Mouse (Mus musculus) retina, postnatal 7 days (tissue): ENCODE measurements around the gene Gosr1.
"Not testable (repeated sequence)": the region's sequence is repeated elsewhere in the genome, so short reads cannot be mapped to it uniquely, and the experiment has no call there.

Experiments
- DNase-seq: peaks from one replicate; pipeline ENCODE4 v3.0.0-alpha.2; 2012; ENCODE audit warnings: low read depth, low spot score

Gene Gosr1

DNA sequence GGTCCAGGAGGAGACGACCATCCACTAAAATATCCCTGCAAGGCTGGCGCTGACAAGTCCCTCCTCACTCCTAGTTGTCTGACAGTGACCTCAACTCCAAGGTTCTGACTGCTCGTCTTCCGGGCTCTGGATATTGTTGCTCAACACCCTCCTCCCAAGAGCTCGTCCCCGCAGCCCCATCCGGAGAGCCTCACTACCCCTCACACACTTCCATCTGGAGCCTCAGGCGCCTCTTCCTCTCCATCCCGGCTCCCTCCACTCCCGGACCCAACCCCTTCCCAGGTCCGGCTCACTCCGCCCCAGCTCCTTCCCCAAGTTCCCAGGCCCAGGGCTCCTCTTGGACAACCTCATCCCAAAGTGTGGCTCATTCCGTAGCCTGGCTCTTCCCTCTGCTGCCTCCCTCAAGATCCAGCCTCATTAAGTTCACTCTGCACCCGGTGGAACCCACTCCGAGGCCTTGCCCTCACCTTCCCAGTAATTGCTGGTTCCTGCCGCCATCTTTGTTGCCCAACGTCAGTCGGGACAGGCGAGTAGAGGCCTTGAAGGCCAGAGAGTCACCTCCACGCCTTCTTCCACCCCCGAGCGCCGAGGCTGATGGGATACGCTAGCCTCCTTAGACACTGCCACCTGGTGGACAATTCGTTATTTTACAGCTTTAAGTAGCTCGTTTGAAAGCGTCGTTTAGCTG lies at the start of gene Gosr1:
TSS of gene Gosr1 (minus strand) at position 527 of the 688 bp plus-strand sequence.
- DNase-seq = peak; percentile 96

DNA sequence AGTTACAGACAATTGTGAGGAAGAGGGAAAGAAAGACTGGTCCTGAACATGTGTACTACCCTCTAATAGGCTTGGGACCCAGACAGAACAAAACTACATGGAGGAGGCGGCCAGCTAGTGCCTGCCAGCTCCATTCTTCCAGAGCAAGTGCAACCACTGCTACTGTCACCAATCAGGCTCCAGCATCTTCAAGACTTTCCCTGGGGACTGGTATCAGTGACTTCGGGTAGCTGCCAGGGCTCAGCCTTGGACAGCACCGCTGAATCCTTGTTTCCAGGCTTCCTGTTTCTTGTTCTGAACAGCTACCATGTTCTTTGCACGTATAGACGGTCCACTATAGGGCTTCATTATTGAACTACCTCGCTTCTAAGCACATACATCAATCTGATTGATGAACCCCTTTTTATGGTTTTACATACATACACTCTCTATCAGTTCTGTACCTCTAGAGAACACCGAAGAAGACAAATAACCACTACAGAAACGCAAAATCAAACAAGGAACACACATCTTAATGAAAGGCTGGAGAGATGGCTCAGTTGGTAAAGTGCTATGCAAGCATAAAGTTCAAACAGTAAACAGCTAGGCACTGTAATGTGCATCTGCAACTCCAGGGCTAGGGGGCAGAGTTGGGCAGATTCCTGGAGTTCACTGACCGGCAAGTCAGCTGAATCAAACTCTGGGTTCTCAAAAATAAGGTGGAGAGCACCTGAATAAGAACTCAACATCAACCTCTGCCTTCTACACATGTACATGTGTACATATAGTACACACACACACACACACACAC lies 47.5 kb upstream of the Gosr1 start:
- DNase-seq = no peak

DNA sequence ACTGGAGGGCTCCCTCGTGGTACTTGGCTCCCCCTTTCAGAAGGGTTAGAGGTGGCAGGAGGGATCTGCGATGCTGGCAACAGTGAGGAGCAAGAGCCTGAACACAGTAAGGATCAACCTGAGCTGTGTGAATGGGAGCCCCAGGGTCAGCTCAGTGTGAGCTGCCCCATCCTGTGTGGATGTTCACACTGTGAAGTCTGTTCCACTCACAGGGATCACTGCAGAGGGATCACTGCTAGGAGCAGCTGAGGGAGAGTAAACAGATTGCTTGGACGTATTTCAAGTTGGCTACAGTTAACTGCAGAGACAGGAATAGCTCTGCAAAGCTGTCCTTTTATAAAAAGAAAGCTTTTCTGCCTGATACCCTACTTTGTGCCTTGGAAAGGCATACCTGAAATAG lies 46.1 kb upstream of the Gosr1 start:
- DNase-seq = no peak

DNA sequence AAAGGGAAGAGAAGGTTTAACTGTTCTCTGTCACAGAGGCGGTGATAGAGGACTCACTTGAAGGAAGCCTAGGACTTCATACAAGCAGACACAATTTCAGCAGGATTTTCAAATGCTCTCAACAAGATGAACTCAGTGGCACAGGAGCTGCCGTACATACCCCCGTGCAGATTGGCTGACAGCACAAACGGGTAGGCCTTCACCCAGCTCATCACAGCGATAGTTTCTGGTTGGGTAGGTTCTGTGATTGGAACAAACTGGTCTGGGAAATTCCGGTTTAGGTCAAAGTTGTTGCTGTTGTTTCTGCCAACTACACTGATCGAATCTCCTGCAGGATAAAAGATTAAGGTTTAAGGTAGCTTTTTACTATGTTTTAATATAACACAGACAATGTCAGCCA lies 45.2 kb upstream of the Gosr1 start:
- DNase-seq = no peak

DNA sequence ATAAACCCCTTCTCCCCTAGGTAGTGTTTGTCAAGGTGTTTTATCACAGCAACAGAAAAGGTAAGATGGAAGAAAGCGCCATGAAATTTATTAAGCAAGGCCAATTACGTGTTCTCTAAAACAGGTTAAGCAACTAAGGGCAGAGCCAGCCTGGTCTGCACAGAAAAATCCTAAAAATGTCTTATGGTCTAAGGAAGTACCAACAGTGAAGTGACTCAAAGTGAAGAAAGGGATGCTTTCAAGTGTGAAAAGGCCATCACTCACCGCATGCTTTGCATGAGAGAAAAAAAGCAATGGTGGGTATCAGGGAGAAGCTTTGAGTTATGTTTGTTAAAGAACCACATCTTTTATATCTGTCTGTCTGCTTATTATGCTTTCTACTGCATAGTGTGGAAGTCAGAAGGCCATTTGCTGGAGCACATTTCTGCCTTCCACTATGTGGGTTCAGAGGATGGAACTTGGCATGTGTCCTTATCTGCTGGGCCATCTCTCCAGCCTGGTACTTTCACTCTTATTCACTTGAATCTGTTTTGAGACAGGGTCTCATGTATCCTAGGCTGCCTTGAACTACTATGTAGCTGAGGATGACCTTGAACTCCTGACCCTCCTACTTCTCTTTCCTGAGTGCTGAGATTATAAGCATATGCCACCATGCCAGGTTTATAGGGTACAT lies 43.8 kb upstream of the Gosr1 start:
- no peak for DNase-seq

DNA sequence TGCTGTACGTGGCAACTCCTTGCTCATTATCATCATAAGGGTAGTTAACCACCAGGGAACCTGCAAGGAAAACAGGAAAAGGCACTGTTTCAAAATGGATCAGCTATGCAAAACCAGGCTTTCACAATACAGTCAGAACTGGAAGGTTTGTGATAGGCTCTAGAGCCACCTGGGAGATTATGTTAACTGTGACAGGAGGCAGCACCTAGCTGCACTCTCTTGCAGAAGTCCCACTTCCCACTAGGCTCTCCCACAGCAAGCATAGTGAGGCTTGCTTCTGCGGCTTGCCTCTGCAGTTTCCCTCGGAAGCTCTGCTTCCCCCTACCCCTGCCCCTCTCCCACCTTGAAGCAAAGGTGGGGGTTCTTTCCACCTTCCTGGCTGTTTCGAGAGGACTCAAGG lies 42.6 kb upstream of the Gosr1 start:
- DNase-seq = no peak

DNA sequence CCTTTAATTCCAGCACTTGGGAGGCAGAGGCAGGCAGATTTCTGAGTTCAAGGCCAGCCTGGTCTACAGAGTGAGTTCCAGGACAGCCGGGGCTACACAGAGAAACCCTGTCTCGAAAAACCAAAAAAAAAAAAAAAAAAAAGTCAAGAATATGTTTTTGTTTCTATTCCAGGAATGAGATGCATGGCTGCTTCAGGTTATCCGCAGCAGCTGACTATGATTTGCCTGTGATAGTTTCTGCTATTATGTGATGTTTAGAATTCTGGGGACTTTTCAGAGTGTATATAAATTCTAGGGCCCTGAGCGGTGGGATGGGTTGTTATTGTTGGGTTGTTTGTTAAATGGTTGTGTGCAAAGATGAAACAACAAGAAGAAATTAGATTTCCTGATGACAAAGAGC lies 41.7 kb upstream of the Gosr1 start:
- not testable (repeated sequence) for DNase-seq

DNA sequence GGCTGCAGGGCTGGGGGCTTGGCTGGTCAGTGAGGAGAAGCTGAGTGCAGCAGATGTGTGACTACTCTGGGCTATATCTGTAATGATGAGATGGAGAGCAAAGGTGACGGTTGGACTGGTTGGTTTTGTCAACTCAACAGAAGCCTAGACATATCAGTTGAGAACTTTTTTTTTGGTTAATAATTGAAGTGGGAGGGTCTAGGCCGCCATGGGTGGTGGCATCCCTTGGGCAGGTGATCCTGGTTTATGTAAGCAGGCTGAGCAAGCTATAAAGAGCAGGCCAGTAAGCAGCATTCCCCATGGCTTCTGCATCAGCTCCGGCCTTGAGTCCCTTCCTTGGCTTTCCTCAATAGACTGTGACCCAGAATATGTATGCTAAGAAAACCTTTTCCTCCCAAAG lies 39.9 kb upstream of the Gosr1 start:
- DNase-seq = no peak

DNA sequence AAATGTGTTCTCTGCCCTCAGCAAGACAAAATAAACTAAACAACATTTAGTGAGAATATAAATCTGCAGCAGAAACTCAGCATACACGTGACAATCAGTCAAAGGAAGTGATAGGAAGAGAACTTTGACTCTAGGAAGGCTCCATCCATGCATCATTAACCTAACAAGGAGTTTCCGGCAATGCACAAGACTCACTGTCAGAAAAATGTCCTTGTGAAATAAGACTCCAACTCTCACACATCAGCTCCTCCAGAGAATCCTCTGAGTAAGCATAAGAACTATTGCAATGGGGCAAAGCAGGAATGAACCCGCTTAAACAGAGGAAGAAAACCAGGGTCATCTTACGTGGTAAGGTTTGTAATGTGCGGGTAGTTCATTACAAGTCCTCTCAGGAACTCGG lies 33.9 kb upstream of the Gosr1 start:
- DNase-seq = no peak

DNA sequence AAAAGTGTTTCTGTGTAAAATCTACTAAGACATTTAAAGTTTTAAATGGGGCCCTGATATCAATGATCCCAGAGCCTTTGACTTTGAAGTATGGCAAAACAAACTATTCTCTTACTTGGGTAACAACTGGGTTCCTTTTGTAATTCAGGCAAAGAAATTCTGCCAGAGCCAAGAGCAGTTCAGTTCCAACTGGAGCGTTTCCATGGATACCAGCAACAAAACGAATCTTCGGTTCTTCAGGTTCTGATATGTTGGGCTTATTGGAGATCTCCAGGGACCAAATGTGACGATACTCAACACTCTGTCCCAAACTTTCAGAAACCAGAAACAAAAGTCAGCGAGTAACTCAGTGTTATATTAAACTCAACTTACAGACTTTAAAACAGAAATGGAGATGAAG lies 31.9 kb upstream of the Gosr1 start:
- no peak for DNase-seq

DNA sequence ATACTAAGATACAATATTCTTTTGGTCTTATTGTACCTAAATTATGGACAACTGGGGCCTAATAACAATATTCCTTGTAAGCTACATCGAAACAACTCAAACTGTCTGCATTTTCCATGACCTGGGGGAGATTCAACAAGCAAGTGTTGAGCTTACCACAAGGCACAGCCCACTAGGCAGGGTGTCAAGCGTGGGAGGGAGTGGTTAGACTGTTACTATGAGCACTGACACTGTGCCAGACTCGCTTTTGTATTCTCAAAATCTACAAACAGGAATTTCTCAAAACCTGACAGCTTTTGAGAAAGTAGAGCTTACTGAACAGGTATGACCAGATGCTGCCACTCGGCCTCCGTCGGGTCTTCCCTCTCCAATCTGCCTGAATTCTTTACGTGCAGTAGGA lies 28.0 kb upstream of the Gosr1 start:
- DNase-seq = no peak

DNA sequence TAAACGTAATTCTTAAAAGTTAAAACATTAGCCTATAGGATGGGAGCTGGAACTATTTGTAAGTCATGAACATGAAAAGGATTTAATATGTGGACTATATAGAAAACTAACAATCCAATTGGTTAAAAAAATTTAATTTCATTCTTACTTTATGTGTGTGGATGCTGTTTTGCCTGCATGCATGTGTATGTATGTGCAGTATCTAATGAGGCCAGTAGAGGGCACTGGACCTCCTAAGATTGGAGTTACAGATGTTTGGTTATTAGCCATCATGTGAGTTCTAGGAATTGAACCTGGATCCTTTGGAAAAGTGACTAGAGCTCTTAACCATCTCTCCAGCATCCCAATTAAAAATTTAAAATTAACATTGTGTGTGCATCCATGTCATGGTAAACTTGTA lies 25.9 kb upstream of the Gosr1 start:
- peak; percentile 46 for DNase-seq

DNA sequence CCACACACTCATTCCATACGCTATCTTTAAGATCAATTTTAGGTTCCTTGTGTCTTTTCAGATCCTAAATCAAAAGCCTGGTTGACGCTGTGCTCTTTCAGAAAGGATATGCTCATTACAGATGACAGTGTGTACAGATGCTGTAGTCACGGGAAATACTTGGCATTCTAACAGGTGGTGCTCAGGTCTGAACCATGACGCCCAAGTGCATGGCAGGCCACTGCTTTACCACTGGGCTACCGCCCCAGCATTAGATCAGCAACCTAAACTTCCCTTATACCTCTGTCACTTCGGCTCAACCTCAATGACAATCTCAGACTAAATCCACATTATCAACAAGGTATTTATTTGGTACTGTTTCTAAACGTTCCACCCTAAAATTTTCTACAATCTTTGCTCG lies 12.2 kb upstream of the Gosr1 start:
- no peak for DNase-seq

DNA sequence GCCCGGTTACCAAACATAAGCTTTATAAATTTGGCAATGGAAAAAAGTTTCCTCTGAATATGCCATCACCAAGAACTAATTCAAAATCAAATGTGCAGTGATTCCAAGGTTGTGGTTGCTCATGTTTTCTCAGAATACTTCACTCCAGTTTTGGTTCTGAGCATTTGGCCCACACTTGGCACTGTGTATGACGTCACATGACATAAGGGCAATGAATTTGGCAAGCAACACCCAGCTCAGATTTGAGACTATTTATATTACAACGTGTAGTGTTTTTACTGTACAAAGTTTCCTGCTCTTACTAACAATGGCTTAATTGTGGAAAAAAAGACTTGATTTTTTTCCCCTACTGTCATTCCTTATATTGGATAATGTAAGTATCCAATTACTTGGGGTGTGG lies 10.4 kb upstream of the Gosr1 start:
- DNase-seq = no peak

DNA sequence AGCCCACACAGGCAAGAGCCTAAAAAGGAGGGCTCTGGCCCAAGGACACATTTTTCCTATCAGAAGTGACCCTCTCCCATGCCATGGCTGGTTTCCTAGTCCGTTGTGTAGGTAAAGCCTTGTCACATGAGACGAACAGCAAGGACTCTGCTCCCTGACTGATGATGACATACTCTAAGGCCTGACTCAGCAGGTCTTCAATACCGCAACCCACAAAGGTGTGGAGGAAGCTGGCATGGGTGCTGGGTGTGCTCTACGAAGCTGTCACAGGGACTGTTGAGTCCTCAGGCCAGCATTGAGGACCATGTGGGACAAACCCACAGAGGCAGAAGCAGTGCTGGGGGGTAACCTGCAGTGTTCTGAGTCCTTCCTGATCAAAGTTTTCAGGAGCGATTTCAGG lies 7.2 kb upstream of the Gosr1 start:
- DNase-seq = no peak

DNA sequence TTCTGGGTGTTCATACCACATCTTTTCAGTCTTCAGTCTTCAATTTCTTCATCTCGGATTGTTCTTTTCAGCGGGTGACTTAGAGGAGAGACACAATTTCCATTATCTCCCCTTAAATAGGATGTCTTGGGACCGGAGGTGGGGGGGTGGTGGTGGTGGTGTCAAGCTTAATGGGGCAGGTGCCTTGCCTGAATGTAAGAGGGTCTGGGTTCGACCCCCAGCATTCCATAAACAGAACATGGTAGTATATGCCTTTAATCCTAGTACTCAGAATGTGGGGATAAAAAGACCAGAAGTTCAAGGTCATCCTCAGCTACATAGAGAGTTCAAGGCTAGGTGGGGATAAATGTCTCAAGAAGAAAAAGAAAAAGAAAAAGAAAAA lies 353 bp upstream of the Gosr1 start:
- no peak for DNase-seq

DNA sequence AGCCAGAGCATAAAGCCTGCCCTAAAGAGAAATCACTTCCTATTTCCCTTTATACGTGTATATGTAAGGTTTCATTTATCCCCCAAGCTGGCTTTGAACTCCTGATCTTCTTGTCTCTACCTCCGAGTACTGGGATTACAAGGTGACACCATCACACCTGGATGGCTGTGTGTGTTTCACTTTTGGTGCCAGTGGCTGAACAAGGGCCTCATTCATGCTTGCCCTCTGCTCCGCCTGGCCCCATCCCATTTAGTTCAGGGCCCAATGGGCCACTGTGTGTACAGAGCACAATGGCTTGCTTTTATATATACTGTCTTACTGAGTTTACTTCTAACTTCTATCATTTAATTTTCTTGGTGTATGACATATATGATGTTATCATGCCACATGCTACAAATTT lies 11.1 kb downstream of the Gosr1 start:
- DNase-seq = no peak

DNA sequence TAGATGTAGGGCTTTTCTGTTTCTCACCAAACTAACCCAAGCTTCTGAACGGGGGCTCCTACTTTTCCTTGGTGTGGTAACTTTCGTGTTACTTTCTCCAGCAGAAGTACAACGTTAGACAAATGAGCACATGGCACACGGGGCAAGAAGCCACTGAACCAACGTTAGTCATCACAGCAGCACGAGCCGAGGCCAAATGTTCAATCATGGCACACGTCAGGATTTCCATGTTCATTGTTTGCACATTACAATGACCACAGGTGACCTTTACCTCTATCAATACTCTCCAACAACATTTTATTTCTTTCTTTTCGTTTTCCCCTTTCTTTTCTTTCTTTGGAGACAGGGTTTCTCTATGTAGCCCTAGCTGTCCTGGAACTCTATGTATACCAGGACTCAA lies 14.6 kb downstream of the Gosr1 start:
- DNase-seq = no peak

DNA sequence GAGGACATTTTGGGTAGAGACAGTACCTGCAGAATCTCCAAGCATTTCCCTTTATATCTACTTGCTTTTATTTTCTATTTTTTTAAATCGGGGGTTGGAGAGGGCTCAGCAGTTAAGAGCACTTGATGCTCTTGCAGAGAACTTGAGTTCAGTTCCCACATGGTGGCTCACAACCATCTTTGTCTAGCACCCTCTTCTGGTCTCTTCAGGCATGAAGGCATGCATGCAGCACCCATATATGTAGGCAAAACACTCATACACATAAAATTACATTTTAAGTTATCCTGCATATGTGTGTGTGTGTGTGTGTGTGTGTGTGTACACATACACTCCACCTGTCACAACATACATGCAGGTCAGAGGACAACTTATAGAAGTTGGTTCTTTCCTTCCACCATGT lies 17.5 kb downstream of the Gosr1 start:
- no peak for DNase-seq

DNA sequence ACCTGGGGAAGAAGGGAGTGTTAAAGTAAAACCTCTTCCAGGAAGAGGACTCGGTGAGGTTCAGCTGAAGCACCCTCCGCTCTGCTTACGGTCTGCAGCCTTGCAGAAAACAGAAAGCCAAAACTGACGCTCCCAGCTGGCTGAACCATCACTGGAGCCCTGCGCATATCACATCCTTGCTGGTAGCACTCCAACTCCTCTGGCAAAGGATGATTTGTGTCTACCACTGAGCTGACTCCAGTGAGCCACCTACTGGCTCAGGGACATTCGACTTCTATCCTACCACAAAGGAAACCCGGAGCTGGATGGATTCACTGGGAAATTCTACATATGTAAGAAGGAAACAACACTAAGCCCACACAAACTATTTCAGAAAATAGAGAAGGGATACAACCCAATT lies 18.8 kb downstream of the Gosr1 start:
- no peak for DNase-seq

DNA sequence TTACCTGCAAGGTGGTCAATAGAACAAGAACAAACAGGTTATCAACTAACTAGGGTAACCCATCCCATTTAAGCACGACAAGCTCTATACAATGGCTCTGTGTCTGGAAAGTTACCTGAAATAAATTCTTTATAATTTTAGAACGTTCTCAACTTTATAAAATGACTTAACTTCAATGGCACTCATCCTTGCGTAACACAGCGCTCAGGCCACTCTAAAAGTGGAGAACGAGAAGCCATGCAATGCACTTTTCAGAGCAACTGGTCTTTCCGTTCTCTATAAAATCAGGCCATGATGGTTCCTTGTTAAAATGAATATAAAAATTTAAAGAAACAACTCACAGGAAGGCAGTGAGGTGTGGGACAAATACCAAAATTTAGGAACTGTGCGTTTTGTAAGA lies 20.9 kb downstream of the Gosr1 start:
- DNase-seq = no peak

DNA sequence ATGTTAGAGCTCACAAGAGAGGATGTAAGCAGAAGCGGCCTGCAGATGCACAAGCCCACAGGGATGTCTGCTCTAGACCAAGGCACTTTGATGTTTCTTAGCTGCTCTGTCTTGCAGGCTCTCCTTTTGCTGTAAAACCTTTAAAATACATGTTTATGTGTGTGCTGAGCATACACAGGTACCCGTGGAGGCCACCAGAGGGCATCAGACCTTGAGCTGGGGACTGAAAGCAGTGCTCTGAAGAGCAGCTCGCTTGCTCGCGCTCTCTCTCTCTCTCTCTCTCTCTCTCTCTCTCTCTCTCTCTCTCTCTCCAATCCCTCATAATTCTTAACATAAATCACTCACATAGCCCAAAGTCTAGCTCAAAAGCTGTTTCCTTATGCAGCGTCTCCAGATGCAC lies 24.3 kb downstream of the Gosr1 start:
- DNase-seq = no peak

DNA sequence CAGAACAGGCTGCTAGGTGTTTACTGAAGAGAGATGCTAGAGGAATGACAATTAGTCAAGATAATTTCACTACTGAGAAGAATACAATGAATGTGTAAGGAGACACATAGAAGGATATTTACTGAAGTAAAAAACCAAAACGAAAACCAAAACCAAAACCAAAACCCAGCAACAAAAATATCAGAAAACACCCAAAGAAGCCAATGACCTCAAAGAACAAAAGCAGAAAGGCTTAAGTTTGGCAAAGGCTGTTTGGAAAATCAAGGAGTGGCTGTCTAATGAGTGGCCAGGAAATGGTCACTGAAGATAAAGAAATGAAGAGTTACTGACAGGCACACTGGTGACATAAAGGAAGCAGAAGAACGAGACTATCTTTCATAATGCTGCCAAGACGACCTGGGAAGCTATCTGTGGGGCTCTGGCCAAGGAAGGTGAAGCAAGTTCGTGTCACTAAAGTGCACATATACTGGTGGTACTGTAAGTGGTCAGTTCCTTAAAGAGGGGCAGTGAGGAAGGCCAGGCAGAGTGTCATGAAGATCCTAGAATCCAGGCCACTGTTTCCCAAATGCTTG lies 27.5 kb downstream of the Gosr1 start:
- no peak for DNase-seq
